Mouse (Mus musculus) embryo, embryonic 10 days (tissue): ENCODE measurements around the gene Armc10.
"Not testable (repeated sequence)": the region's sequence is repeated elsewhere in the genome, so short reads cannot be mapped to it uniquely, and the experiment has no call there.

ENCODE experiments used
- DNase-seq: peaks from one replicate; pipeline ENCODE4 v3.0.0-alpha.2; 2015; ENCODE audit warnings: low spot score

The Armc10 gene

DNA sequence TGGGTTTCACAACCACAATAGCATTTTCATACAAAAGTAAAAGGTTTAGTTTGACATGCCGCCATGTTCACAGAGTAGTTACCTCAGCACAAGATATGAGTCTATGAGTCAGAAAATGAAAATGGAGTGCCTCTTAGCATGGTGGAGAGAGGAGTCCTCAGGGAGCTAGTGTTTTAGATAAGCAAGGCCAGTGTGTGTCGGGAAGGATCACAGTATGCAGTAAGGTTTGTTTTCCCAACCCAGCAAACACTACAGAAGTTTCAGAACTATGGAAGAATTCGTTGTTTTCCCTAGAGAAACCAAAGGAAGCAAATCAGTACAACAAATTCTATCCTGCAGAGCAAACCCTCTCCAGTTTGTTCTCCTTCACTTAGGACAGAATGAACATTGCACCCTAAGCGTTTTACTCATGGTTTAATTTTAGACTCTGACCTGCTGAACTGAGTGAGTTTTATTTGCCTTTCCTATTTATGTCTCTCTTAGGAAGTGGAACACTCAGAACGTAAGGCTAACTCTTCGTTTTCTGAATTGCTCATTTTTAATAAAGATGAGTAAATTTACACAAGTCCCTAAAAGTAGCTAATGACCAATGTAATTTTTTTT is 57.4 kb downstream of the Armc10 start:
- no peak for DNase-seq

DNA sequence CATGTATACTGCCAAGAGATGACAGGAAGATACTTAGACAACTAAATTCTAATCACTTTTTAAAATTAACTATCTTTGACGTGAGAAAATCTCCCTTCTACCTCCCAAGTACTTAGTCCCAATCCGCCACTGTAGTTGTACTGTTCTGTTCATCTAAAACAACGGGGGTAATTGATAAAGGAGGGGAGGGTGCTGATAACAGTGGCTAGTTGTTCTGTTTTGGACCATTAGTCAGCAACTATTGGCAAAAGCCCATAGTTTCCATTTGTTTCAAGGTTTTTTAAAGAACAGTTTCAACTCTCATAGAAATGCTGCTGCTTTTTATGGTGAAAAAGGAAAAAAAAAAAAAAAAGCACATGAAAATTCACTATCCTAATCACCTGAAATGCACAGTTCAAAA is 58.1 kb downstream of the Armc10 start:
- DNase-seq = no peak

DNA sequence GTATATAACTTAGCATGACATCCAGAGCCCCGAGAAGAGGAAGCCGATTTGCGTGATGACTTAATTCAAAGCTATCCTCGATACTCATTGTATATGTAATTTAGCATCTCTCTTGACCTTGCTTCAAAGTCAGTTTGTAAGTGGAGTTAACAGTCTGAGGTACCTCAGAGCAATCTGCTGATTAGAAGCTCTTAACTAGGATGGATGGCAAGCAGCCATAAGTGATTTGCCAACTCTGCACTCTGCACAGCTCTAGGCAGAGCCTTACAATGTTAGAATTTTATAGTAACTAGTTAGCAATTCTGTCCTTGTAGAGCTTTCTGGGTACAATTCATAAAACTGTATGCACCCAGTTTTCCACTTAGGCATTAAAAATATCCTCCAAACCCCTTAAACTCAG is 60.9 kb downstream of the Armc10 start:
- DNase-seq = no peak

DNA sequence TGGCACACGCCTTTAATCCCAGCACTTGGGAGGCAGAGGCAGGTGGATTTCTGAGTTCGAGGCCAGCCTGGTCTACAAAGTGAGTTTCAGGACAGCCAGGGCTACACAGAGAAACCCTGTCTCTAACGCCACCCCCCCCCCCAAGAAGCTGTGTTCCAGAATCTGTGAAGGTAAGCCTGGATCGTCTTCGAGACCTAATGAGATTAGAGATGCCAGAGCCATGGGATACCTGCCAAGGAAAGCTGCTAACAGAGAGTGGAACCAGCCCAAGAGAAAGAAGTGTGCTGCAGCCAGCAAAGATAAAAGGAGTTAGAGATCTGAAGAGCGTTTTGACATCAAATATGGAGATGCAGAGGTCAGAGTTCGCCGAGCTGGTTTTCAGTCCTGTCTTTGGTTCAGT is 62.4 kb downstream of the Armc10 start:
- DNase-seq = not testable (repeated sequence)
